Mouse (Mus musculus) spleen, adult 18-20 months (tissue): ENCODE results near the gene Gtf3a.

Experiments
- DNase-seq, 2 experiments: peaks; one replicate each; pipeline ENCODE4 v3.0.0; 2022; ENCODE audit warnings: mixed read lengths in 2 of 2

Gene Gtf3a

DNA sequence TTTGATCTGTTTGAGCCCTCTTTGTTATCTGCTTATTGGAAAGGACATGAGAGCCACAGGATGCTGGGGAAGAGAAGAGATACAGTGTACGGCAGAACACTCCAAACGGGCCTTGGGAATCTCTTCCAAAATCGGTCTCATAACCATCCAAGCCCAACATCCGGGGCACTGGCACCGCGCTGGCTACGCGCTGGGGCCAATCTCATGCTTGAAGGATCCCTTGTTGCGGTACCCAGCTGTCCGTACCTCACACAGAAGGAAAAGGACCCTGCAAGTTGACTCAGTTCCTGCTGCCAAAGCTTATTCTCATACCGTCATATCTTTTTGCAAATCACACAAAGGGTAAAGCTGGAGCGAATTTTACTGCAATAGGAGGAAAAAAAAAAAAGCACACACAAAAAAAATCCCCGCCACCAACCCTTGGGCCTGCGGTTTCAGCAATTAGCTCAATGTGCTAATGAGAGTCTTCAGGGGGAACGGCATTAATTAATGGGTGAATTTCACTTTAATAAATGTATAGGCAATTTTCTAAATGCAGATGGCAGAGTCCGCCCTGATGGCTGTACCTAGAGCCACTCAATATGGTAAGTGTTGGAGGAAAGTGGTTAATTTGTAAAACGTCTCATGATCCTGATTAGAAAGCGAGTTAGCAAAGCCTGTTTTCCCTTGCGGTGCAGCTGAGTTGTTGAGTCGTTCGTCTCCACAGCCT lies 37.4 kb downstream of the Gtf3a start:
- no peak for DNase-seq

DNA sequence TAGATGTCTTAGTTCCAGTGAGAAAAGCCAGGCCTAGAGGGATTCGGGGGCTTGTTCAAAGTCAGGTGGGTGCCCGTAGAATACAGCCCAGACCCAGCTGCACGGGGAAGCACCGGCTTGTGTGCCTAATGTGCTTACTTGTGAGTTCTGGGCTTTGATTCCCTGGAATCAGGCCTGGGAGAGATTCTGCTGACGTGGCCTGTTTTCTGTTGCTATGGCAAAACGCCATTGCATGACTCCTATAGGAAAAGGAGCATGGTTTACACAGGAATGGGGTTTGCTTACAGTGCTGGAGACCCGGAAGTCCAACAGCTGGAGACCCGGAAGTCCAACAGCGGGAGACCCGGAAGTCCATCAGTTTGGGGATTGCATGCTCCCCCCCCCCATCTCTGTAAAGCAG lies 39.1 kb downstream of the Gtf3a start:
- DNase-seq: no peak

DNA sequence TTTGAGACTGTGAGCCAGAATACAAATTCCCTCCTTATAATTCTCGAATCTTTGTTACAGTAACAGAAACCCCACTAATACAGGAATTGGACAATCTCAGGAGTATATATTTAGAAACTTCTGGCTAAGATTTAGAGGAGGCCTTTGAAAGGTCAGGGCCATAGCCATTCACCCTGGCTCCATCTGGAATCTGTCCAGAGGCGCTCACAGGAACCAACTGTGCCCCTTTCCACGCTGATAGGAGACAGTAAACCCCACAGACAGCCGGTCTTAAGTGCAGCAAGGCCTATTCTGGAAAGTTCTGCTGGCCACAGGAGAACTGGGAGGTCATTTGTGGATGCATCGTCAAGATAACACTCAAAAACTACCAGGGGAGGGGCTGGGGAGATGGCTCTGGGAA lies 40.6 kb downstream of the Gtf3a start:
- no peak for DNase-seq

DNA sequence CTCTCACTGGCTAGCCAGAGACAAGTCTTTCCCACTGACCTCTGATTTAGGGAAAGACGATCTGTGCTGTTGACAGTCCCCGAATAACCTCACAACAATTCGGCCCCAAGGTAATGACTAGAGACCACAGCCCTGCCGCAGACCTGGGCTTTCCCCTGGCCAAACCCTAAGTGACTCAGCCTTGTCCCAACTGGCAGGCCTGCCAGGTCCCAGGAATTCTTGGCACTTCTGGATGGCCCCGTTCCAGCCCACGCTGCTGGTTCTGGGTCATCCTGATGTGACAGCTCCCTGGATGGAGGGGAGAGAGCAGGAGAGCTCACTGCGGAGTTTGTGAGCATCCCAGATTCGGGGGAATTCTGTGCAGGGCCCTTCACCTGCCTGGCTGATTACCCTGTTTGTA lies 45.1 kb downstream of the Gtf3a start:
- no peak for DNase-seq

DNA sequence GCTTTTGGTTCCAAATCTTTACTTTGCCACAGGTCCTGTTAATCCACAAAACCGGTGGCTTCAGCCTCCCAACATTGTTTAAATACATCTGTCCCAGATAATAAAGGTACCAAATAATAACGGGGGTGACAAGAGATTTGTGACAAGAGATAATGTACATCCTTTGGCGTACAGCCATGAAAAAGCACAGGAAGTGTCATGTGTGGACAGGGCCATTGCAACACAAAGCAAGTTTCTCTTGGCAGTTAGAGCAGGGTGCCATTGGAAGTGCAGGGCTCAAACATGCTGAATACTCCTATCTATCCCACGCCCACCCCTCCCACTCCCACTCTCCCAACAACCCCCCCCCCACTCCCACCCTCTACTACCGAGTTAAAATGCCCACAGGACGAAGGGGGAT lies 46.5 kb downstream of the Gtf3a start:
- DNase-seq: no peak

DNA sequence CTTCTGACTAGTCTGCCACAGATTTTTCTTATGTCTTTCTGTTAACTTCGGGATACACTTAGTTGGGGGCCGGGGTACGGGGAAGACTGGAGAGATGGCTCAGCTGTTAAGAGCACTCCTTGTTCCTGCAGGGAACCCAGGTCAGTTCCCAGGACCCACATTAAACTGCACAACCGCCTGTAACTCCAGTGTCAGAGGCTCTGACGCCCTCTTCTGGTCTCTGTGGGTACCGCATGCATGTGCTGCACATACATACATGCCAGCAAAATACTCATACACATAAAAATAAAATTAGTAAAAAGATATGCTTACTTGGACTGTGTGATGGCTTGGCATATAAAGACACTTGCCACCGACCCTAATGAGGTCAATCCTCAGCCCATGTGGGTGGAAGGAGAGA lies 48.4 kb downstream of the Gtf3a start:
- no peak for DNase-seq

DNA sequence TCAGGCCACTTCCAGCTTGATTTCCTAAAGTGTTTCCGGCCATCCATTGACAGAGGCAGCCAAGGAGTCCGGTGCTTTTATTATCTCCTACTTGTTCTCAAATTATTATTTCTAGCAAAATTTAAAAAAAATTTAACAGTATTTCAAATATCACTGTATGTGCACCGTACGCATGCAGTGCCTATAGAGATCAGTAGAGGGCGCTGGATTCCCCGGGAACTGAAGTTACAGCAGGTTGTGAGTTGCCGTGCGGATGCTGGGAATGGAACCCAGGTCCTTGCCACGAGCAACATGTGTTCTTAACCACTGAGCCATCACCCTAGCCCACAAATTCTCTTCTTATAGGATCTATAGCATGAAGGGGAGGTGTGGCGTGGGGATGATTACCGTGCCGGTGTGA lies 50.3 kb downstream of the Gtf3a start:
- DNase-seq: no peak

DNA sequence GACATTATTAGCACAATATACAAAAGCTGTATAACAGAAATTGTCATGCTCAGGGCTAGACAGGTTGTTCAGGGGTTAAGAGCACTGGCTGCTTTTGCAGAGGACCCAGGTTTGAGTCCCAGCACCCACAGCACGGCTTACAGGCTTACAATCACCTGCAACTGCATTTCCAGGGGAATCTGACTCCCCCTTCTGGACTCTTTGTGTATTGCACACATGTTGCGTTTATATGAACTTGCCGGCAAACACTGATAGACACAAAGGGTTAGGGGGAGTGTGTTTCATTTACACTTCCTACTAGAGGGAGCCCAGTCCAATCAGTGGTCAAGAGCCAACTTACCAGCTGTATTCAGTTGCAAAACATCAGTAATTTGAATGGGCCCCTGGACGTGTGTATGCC lies 52.9 kb downstream of the Gtf3a start:
- DNase-seq: no peak

DNA sequence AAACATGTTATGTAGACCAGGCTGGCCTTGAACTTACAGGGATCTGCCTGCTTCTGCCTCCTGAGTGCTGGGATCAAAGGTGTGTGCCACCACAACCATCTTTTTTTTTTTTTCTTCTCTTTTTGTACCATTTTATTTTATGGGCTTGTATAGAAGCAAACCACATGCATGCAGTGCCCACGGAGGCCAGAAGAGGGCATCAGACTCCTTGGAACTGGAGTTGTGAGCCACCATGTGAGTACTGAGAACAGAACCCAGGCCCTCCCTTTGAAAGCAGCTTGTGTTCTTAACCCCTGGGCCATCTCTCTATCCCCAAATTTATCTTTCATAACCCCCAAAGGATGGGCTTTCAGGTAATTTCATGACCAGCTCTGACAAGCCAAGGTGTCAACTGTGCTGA lies 54.8 kb downstream of the Gtf3a start:
- no peak for DNase-seq
